Mouse (Mus musculus) left cerebral cortex, postnatal 25 days (tissue): ENCODE data around the gene Fkbp9. TPM values are rescaled to one million over a fixed set of nuclear protein-coding genes. Genes with fewer than 3 reads are reported as not detected.

ENCODE experiments used
- DNase-seq, 2 experiments: peaks; one replicate each; pipeline ENCODE4 v3.0.0; 2022; ENCODE audit warnings: low spot score in 2 of 2, mixed read lengths in 1 of 2
- intact Hi-C: fragments of 180-260 bp; cut with DNase I; formaldehyde crosslinking; loops from one replicate; pipeline ENCODE4 v1.15.1; 2025
- total RNA-seq, 2 experiments: library from RNA; stranded (reverse); gene quantifications; 2 replicates each; pipeline ENCODE4 v1.2.3; 2021

Gene Fkbp9
- total RNA-seq, 2 experiments from 2014 or later, result 23.5 to 24.9 TPM

GRCm38 (mm10) chr6:56901336-56901735 is 69.5 kb downstream of the Fkbp9 start:
- DNase-seq, result no peak
- intact Hi-C loops, result no loop called here

- DNase-seq, result peak in 1 of 2 experiments; percentile 65
- intact Hi-C loops, result no loop called here
These were observed 70.0 kb downstream of the Fkbp9 start for GRCm38 (mm10) chr6:56901824-56902386.

GRCm38 (mm10) chr6:56902606-56903520 is 71.0 kb downstream of the Fkbp9 start:
- intact Hi-C loops, result no loop called here

GRCm38 (mm10) chr6:56903831-56904230 is 72.0 kb downstream of the Fkbp9 start:
- no peak for DNase-seq
- intact Hi-C loops, result no loop called here

More at GRCm38 (mm10) chr6:56902606-56903520, 71.0 kb downstream of the Fkbp9 start:
- DNase-seq, result no peak

GRCm38 (mm10) chr6:56904330-56904729 is 72.5 kb downstream of the Fkbp9 start:
- intact Hi-C loops, result no loop called here
- DNase-seq, result peak in 1 of 2 experiments; percentile 65

- DNase-seq, result no peak
- intact Hi-C loops, result no loop called here
These were observed 73.1 kb downstream of the Fkbp9 start for GRCm38 (mm10) chr6:56904982-56905381.

- intact Hi-C loops, result no loop called here
- no peak for DNase-seq
These were observed 73.6 kb downstream of the Fkbp9 start for GRCm38 (mm10) chr6:56905486-56905885.

- intact Hi-C loops, result no loop called here
- DNase-seq, result no peak
These were observed 74.4 kb downstream of the Fkbp9 start for GRCm38 (mm10) chr6:56906121-56906846.

GRCm38 (mm10) chr6:56907973-56908372 is 76.1 kb downstream of the Fkbp9 start:
- intact Hi-C loops, result loop anchor here (2.0 kb wide), 1 partner anchor 57 kb away; no protein-coding TSS in a partner anchor
- no peak for DNase-seq

- intact Hi-C loops, result loop anchor here (2.0 kb wide), 1 partner anchor 58 kb away; no protein-coding TSS in a partner anchor
- DNase-seq, result no peak
These were observed 76.5 kb downstream of the Fkbp9 start for GRCm38 (mm10) chr6:56908397-56908796.

GRCm38 (mm10) chr6:56908912-56909311 is 77.1 kb downstream of the Fkbp9 start:
- DNase-seq, result peak; percentile 67 to 82
- intact Hi-C loops, result loop anchor here (1.0 to 2.0 kb wide), 2 partner anchors 58 to 101 kb away; no protein-coding TSS in a partner anchor

GRCm38 (mm10) chr6:56910910-56911309 is 79.1 kb downstream of the Fkbp9 start:
- intact Hi-C loops, result no loop called here
- DNase-seq, result no peak

GRCm38 (mm10) chr6:56913092-56913858 is 81.4 kb downstream of the Fkbp9 start:
- intact Hi-C loops, result no loop called here
- DNase-seq, result peak in 1 of 2 experiments; percentile 71

GRCm38 (mm10) chr6:56916279-56916678 is 84.4 kb downstream of the Fkbp9 start:
- DNase-seq, result no peak
- intact Hi-C loops, result no loop called here

GRCm38 (mm10) chr6:56917578-56918368 is 85.9 kb downstream of the Fkbp9 start:
- intact Hi-C loops, result no loop called here
- no peak for DNase-seq

GRCm38 (mm10) chr6:56919330-56920044 is 87.6 kb downstream of the Fkbp9 start:
- DNase-seq, result no peak
- intact Hi-C loops, result loop anchor here (5.0 to 10.0 kb wide), 3 partner anchors 112 to 785 kb away; partner anchors contain the start of gene Lancl2

- no peak for DNase-seq
- intact Hi-C loops, result loop anchor here (5.0 to 10.0 kb wide), 3 partner anchors 113 to 784 kb away; partner anchors contain the start of gene Lancl2
These were observed 88.6 kb downstream of the Fkbp9 start for GRCm38 (mm10) chr6:56920222-56921092.
